Mouse (Mus musculus): Measurements from ENCODE around the gene Olfr812. TPM values are rescaled to one million over a fixed set of nuclear protein-coding genes. Genes with fewer than 3 reads are reported as not detected.

Gene Olfr812
- polyA plus RNA-seq (2012; rRNA removed) = not detected in 2 replicates

DNA sequence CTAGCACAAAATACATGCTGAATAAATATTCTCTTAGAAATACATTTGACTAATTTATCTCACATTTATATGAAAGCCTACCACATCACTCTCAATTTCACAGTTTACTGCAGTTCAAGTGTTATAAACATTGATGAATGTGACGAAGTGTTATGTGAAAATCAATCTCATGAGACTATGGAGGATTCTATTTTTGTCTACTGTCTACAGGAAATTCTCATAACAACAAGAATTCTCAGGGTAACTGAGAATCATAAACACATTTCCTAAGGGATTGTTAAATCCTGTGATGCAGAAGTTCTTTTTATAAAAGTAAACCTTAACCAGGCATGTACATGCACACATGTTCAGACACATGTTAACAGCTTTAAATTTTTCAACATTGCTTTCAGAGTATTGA, at the start of gene Olfr812:
Gene Olfr812 (minus strand): TSS at position 101 of the 400 bp plus-strand sequence.

DNA sequence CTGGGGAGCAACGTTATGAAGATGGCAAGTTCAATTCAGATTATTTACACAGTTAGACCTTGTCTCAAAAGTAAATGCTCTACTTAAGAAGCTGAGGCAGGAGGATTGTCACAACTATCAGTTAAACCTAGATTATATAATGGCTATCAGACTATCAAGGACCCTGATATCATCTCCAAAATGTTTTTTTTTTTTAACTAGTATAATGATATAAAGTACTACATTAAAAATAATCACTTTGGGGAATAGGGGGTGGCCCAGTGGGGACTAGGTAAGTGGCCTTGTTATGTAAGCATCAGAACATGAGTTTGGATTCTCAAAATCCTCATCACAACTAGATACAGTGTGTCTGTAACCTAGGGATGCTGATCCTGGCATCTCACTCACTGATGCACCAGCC, 33.9 kb upstream of the Olfr812 start, which contains the start of gene Olfr814:
Gene Olfr814 (minus strand): TSS at position 101 of the 400 bp plus-strand sequence.

DNA sequence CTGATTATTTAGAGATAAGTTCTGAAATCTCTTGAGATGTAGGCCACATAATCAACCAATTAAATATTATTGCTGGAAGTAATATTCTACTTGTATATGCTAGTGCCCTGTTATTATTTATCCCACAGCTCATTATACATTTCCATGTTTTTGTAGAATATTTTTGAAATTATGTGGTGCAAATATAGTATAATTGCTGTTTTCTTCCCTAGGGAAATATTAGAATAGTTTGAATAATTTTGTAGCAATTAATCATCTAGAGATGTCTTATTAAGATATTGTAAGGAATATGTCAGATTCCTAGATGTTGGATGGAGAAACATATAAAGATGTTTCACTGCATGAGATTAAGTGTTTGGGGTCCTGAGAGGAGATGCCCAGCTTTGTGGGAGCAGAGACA, 9.2 kb upstream of the Olfr812 start, which contains the start of gene Olfr813:
Gene Olfr813 (plus strand): TSS at position 301 of the 400 bp plus-strand sequence.

GRCm38 (mm10) chr10:129804296-129804695, 41.6 kb downstream of the Olfr812 start, which contains the start of gene Olfr811:
Gene Olfr811, minus strand, starts transcription at chr10:129804396.

GRCm38 (mm10) chr10:129794817-129795216, 51.1 kb downstream of the Olfr812 start, which contains the start of gene Olfr810:
Gene Olfr810, minus strand, starts transcription at chr10:129794917.

Other genes starting within 250 kb of the Olfr812 start
- gene Olfr796, start 233.5 kb downstream of the Olfr812 start, polyA plus RNA-seq (2012; rRNA removed) = not detected in 2 replicates
- not detected in 2 replicates for gene Olfr798, start 218.2 kb downstream of the Olfr812 start, polyA plus RNA-seq (2012; rRNA removed)
- gene Olfr799, start 208.6 kb downstream of the Olfr812 start, polyA plus RNA-seq (2012; rRNA removed) = not detected in 2 replicates
- not detected in 2 replicates for gene Olfr800, start 188.4 kb downstream of the Olfr812 start, polyA plus RNA-seq (2012; rRNA removed)
- gene Olfr801, start 172.2 kb downstream of the Olfr812 start, polyA plus RNA-seq (2012; rRNA removed) = not detected in 2 replicates
- gene Olfr802, start 157.9 kb downstream of the Olfr812 start, polyA plus RNA-seq (2012; rRNA removed) = not detected in 2 replicates
- not detected in 2 replicates for gene Olfr803, start 151.8 kb downstream of the Olfr812 start, polyA plus RNA-seq (2012; rRNA removed)
- gene Olfr804, start 142.9 kb downstream of the Olfr812 start, polyA plus RNA-seq (2012; rRNA removed) = not detected in 2 replicates
- gene Olfr805, start 116.7 kb downstream of the Olfr812 start, polyA plus RNA-seq (2012; rRNA removed) = not detected in 2 replicates
- not detected in 2 replicates for gene Olfr806, start 104.2 kb downstream of the Olfr812 start, polyA plus RNA-seq (2012; rRNA removed)
- gene Olfr807, start 88.3 kb downstream of the Olfr812 start, polyA plus RNA-seq (2012; rRNA removed) = not detected in 2 replicates
- not detected in 2 replicates for gene Olfr808, start 80.6 kb downstream of the Olfr812 start, polyA plus RNA-seq (2012; rRNA removed)
- not detected in 2 replicates for gene Olfr809, start 71.5 kb downstream of the Olfr812 start, polyA plus RNA-seq (2012; rRNA removed)
- not detected in 2 replicates for gene Olfr810, start 51.2 kb downstream of the Olfr812 start, polyA plus RNA-seq (2012; rRNA removed)
- not detected in 2 replicates for gene Olfr811, start 41.7 kb downstream of the Olfr812 start, polyA plus RNA-seq (2012; rRNA removed)
- not detected in 2 replicates for gene Olfr813, start 9.3 kb upstream of the Olfr812 start, polyA plus RNA-seq (2012; rRNA removed)
- not detected in 2 replicates for gene Olfr814, start 33.8 kb upstream of the Olfr812 start, polyA plus RNA-seq (2012; rRNA removed)
- not detected in 2 replicates for gene Olfr815, start 59.8 kb upstream of the Olfr812 start, polyA plus RNA-seq (2012; rRNA removed)
- gene Olfr816, start 69.5 kb upstream of the Olfr812 start, polyA plus RNA-seq (2012; rRNA removed) = not detected in 2 replicates
- not detected in 2 replicates for gene Olfr818, start 103.0 kb upstream of the Olfr812 start, polyA plus RNA-seq (2012; rRNA removed)
- not detected in 2 replicates for gene Olfr819, start 121.2 kb upstream of the Olfr812 start, polyA plus RNA-seq (2012; rRNA removed)
- not detected in 2 replicates for gene Olfr247, start 130.0 kb upstream of the Olfr812 start, polyA plus RNA-seq (2012; rRNA removed)
- gene Gm10310, start 139.0 kb upstream of the Olfr812 start, polyA plus RNA-seq (2012; rRNA removed) = not detected in 2 replicates
- gene Olfr820, start 166.5 kb upstream of the Olfr812 start, polyA plus RNA-seq (2012; rRNA removed) = not detected in 2 replicates
- gene Olfr821, start 184.3 kb upstream of the Olfr812 start, polyA plus RNA-seq (2012; rRNA removed) = not detected in 2 replicates
- not detected in 2 replicates for gene Olfr822, start 225.1 kb upstream of the Olfr812 start, polyA plus RNA-seq (2012; rRNA removed)